Mouse (Mus musculus): ENCODE data around the gene Hist1h2bq.
"Not testable (repeated sequence)": the region's sequence is repeated elsewhere in the genome, so short reads cannot be mapped to it uniquely, and the experiment has no call there.

Gene Hist1h2bq

GRCm38 (mm10) chr13:21810073-21810472 is at the start of gene Hist1h2bq, which contains the start of gene Hist1h2ao:
Hist1h2bq (minus strand) TSS chr13:21810197.
Hist1h2ao (plus strand) TSS chr13:21810465.
- not testable (repeated sequence) for DNase-seq (ENCODE audit: low read depth in 2 of 2, low spot score in 2 of 2)

DNA sequence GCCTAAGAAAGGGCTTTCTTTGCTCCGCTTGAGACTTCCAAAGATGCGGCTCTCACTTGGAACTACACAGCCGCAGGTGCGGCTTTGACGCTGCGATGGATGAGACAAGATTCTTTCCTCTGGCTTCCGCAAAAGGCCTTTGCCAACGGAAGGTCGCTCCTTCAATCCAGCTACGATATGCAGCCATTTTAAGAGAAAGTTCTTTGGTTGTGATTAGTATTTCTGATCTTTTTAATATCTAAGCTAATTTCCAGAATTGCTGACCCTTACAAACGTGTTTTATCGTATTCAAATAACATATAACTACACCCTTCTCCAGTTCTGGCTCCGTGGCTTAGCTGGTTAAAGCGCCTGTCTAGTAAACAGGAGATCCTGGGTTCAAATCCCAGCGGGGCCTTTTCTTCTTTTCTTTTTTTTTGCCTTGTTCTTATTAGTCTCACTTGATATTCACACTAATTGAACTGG is 45.7 kb upstream of the Hist1h2bq start:
- DNase-seq (ENCODE audit: low read depth in 2 of 2, low spot score in 2 of 2): peak; percentile 8 to 32

DNA sequence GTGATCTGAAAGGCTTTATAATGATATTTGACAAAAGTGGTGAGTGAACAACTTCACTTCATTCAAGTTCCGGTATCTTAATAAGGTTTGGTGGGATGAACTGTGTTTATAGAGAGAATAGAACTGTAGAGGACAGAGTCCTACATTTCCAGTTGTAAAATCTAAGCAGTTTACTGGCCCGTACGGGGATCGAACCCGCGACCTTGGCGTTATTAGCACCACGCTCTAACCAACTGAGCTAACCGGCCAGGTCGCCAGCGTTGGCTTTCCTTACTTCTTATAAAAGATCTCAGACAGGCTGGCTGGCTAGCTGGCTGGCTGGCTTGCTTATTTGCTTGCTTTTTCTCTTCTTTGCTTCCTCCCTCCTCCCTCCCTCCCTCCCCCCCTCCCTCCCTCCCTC is 45.1 kb upstream of the Hist1h2bq start:
- peak; percentile 61 to 69 for DNase-seq (ENCODE audit: low read depth in 2 of 2, low spot score in 2 of 2)

DNA sequence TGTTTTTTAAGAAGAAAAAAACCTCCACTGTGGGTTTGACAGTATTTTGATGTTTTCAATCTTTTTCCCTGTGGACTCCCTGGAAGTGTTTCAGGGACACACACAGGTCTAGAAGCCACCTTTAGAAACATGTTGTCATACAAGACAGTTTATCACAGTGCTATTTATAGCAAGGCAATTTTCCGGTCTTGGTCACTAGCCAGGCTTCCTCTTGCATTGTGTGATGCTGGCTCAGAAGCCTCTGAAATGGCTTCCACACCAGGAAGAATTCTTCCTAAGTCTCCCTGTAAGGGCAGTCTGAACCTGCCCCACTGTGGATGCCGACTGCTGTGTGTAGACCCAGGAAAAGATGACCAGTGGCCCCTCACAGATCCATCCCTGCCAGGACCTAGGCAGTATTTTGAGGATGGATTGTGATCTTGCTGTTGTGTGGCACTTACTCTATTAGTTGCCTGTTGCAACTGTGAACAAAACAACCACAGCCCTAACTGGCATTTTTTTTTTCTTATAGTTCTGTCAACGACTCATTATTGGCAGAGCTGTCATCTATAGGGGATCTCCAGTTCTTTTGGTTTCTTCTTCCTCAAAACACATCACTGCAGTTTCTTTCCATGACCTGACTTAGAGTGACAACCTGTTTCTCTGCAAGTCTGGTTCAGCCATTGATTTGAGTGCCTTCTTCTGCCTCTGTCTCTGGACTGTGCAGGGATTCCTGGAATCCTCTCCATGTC is 42.4 kb upstream of the Hist1h2bq start:
- DNase-seq (ENCODE audit: low read depth in 2 of 2, low spot score in 2 of 2): no peak

DNA sequence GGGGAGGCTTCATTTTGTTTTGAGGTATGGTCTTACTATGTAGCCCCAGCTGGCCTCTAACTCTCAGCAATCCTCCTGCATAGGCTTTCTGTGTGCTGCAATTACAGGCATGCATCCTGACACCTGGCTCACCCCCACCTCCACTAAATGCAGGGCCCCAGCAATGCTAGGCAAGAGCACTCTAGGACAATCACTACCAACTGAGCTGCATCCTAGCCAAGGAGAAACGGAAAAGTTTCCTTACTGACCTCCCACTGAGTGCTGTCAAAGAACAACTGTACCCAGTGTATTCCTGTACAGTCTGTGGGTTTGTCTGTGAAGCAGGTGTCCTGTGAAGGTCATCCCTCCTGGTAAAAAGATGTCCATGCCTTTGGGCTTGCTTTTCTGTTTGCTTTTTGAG is 40.7 kb upstream of the Hist1h2bq start:
- not testable (repeated sequence) for DNase-seq (ENCODE audit: low read depth in 2 of 2, low spot score in 2 of 2)

DNA sequence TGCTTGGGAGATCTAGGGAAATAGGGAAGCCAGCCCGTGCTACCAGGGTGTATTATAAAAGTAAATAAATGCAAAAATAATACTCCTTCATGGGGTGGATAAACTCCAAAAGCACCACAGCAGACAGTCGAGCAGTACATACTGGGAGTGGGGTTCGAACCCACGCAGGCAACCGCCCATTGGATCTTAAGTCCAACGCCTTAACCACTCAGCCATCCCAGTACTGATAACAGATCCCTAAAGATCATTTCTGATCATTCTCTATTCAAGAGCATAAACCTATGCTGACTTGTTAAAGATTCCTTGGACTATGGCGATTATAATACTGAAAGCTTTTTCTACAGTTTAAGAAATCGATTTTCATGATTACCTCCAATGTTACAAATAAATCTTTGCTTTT is 37.9 kb upstream of the Hist1h2bq start:
- no peak for DNase-seq (ENCODE audit: low read depth in 2 of 2, low spot score in 2 of 2)

- DNase-seq (ENCODE audit: low read depth in 2 of 2, low spot score in 2 of 2): not testable (repeated sequence)
Observed at GRCm38 (mm10) chr13:21846356-21846755, 36.4 kb upstream of the Hist1h2bq start.

- not testable (repeated sequence) for DNase-seq (ENCODE audit: low read depth in 2 of 2, low spot score in 2 of 2)
Observed at GRCm38 (mm10) chr13:21840508-21840907, 30.5 kb upstream of the Hist1h2bq start.

GRCm38 (mm10) chr13:21833461-21833860 is 23.5 kb upstream of the Hist1h2bq start, which contains the start of the genes Hist1h2ap and Hist1h2br:
Hist1h2ap (minus strand) TSS chr13:21833507.
Hist1h2br (plus strand) TSS chr13:21833743.
- not testable (repeated sequence) for DNase-seq (ENCODE audit: low read depth in 2 of 2, low spot score in 2 of 2)

DNA sequence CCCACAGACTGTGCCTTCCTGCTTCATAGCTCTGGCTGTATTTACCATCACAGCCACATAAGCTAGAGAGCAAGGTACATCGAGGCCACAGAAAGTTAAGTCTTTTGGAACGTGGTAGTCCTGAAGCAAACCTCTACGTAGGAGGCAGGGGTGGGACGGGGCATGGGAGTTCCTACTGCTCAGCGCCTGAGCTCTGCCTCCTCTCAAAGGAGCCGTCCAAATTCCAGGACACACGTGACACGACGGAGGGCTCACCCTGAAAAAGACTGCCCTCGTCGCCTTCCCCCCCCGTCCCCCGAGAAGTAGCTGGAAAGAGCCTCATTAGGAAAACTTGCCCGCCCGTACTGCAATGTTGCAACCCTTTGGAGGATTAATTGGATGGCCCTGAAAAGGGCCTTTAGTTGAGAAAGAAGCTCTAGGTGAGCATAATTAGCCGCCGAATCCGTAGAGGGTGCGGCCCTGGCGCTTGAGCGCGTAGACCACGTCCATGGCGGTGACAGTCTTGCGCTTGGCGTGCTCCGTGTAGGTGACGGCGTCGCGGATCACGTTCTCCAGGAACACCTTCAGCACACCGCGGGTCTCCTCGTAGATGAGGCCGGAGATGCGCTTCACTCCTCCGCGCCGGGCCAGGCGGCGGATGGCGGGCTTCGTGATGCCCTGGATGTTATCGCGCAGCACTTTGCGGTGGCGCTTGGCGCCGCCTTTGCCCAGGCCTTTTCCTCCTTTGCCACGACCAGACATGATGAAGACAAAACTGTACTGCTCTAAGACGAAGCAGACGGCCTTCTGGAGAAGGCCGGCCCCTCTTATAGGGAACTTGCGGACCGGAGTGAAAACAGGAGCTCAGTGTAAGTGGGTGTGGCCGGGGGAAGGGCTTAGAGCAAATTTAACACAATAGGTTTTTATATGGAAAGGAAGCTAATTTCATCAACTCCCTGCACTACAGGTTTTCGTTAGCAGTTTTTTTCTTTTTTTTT is 21.7 kb upstream of the Hist1h2bq start, which contains the start of gene Hist1h4n:
Gene Hist1h4n (minus strand): TSS at position 779 of the 977 bp plus-strand sequence.
- peak in 1 of 2 experiments; percentile 19 for DNase-seq (ENCODE audit: low read depth in 2 of 2, low spot score in 2 of 2)

- DNase-seq (ENCODE audit: low read depth in 2 of 2, low spot score in 2 of 2): no peak
Observed at GRCm38 (mm10) chr13:21830344-21830743, 20.3 kb upstream of the Hist1h2bq start.

DNA sequence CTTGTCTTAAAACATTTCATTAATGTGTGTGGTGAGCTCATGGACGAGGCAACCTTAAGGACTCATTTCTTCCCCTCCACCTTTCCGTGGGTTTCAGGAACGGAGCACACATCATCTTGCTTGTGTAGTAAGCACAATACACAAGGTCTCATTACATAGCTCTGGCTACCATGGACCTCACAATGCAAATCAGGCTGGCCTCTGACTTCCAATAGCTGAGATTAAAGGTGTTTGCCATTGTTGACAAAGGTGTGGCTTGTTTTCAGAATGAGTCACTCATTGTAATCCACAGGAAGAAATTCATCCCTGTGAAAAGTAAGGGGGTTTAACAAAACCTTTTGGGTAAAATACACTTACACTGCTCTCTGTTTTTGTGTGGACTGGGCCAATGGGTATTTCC is 18.5 kb upstream of the Hist1h2bq start:
- no peak for DNase-seq (ENCODE audit: low read depth in 2 of 2, low spot score in 2 of 2)

DNA sequence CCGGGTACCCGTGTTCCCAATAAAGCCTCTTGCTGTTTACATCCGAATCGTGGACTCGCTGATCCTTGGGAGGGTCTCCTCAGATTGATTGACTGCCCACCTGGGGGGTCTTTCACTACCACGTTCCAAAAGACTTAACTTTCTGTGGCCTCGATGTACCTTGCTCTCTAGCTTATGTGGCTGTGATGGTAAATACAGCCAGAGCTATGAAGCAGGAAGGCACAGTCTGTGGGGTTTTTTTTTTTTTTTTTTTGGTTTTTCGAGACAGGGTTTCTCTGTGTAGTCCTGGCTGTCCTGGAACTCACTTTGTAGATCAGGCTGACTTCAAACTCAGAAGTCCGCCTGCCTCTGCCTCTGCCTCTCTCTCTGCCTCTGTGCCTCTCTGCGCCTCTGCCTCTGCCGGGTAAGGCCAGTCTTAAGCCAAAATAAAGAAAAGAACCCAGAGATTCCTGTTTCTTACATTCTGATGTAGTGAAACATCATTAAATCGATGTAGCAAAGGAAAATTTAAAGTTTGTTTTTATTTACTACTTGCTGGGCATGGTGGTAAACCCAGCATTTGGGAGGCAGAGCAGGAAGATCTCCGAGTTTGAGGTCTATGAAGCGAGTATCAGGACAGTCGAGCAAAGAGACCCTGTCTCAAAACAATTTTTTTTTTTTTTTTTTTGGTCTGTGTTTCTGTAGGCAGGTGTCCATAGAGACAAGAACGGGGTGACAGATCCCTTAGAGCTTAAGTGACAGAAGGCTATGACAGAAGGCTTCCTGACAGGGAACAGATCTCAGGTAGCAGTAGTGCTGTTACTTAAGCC is 10.3 kb upstream of the Hist1h2bq start:
- not testable (repeated sequence) for DNase-seq (ENCODE audit: low read depth in 2 of 2, low spot score in 2 of 2)

- DNase-seq (ENCODE audit: low read depth in 2 of 2, low spot score in 2 of 2): not testable (repeated sequence)
Observed at GRCm38 (mm10) chr13:21812092-21812491, 2.1 kb upstream of the Hist1h2bq start.

DNA sequence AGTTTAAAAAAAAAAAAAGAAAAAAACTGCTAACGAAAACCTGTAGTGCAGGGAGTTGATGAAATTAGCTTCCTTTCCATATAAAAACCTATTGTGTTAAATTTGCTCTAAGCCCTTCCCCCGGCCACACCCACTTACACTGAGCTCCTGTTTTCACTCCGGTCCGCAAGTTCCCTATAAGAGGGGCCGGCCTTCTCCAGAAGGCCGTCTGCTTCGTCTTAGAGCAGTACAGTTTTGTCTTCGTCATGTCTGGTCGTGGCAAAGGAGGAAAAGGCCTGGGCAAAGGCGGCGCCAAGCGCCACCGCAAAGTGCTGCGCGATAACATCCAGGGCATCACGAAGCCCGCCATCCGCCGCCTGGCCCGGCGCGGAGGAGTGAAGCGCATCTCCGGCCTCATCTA is 1.5 kb upstream of the Hist1h2bq start, which contains the start of gene Hist1h4m:
Gene Hist1h4m (plus strand): TSS at position 208 of the 400 bp plus-strand sequence.
- peak; percentile 14 to 28 for DNase-seq (ENCODE audit: low read depth in 2 of 2, low spot score in 2 of 2)

GRCm38 (mm10) chr13:21811074-21811473 is 1.1 kb upstream of the Hist1h2bq start:
- DNase-seq (ENCODE audit: low read depth in 2 of 2, low spot score in 2 of 2): not testable (repeated sequence)

- DNase-seq (ENCODE audit: low read depth in 2 of 2, low spot score in 2 of 2): not testable (repeated sequence)
Observed at GRCm38 (mm10) chr13:21803058-21803457, 6.9 kb downstream of the Hist1h2bq start.

- not testable (repeated sequence) for DNase-seq (ENCODE audit: low read depth in 2 of 2, low spot score in 2 of 2)
Observed at GRCm38 (mm10) chr13:21797163-21797562, 12.8 kb downstream of the Hist1h2bq start.

GRCm38 (mm10) chr13:21795584-21795983 is 14.4 kb downstream of the Hist1h2bq start:
- no peak for DNase-seq (ENCODE audit: low read depth in 2 of 2, low spot score in 2 of 2)

- no peak for DNase-seq (ENCODE audit: low read depth in 2 of 2, low spot score in 2 of 2)
Observed at GRCm38 (mm10) chr13:21790601-21791283, 19.3 kb downstream of the Hist1h2bq start.
